Mouse (Mus musculus): ENCODE results near the gene Brip1. TPM values are rescaled to one million over a fixed set of nuclear protein-coding genes. Genes with fewer than 3 reads are reported as not detected.
A peak's percentile ranks its signal among the peaks of the same experiment; 100 is the strongest.
"Not testable (repeated sequence)": the region's sequence is repeated elsewhere in the genome, so short reads cannot be mapped to it uniquely, and the experiment has no call there.

Brip1 gene
- total and polyA plus RNA-seq, 2 experiments = 0.17 to 2.0 TPM

DNA sequence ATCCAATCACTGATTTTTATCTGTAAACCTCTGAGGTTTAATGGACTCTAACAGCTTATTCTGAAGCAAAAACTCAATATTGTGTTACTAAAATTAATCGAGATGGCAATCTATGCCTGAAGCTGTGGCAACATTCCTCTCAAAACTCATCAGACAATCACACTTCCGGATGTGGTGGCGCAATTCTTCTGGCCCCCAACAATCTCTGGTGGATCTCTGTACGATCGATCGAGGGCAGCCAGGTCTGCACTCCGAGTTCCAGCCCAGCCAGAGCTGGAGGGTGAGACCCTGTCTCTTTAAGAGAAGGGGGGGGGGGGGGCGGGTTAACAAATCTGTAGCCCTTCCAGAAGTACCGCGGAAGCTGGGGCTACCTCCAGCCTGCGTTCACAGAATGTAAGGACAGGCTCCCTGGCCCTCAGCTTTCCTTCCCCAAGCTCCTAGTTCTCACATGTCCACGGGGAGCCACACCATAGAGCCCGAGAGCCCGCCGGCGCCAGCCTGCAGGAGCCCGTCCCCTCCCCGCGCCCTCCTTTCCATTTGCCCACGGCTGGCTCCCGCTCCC is 452 bp downstream of the Brip1 start:
- peak overlapping the region; percentile 83 for H3K27ac ChIP-seq (replicated peaks; ENCODE audit: insufficient read depth, low read depth, low read length)

DNA sequence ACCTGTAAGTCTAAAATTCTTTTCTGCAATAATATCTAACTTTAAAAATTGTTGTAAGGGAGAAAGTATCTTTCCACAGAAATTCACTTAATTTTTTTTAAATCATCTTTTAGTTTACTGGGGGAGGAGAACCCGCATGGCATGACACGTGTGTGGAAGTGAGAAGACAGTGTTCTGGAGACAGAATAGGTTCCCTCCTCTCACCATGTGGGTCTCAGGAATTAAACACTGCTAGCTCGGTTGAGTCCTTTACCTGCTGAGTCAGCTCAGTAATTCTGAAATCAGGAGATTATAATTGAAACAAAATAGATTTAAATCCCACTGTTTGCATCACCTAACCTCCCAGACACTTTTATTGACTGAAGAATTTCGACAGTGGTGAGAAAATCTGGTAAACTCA is 1.3 kb downstream of the Brip1 start:
- no peaks in the 10 kb centered on the region; the same call in 1 of the 2 replicates for H3K79me2 ChIP-seq (ENCODE audit: control insufficient read depth, insufficient read depth, low read length)
- H3K9ac ChIP-seq (ENCODE audit: low read depth, low read length) = no peak overlapping the region
- WGBS = 38% methylated on average over 4 of the region's 4 CpGs
- H3K4me1 ChIP-seq (ENCODE audit: control insufficient read depth, insufficient read depth, low read length) = peaks cover 4% of the 10 kb centered on the region; the same call in 1 of the 2 replicates
- H3K36me3 ChIP-seq (ENCODE audit: control insufficient read depth, insufficient read depth, low read length) = no peaks in the 10 kb centered on the region
- H3K27me3 ChIP-seq (ENCODE audit: control insufficient read depth, insufficient read depth, low read length) = no peaks in the 10 kb centered on the region
- no peak overlapping the region for H3K4me3 ChIP-seq (ENCODE audit: insufficient read depth, low read depth, low read length)
- no peak overlapping the region for H3K27ac ChIP-seq (replicated peaks; ENCODE audit: insufficient read depth, low read depth, low read length)
- peak; percentile 19 for DNase-seq (ENCODE audit: extremely low read depth, low read depth, low spot score)
- TF ChIP-seq POLR2A (IDR thresholded peaks at IDR 0.05; ENCODE audit: extremely low read depth, insufficient read depth, low read length) = no peak
- TF ChIP-seq CTCF (IDR thresholded peaks at IDR 0.05; ENCODE audit: low read depth, low read length) = no peak

More for the DNA sequence above, 452 bp downstream of the Brip1 start:
- Histone ChIP-seq H3K9ac (ENCODE audit: low read depth, low read length) (peak overlapping the region; percentile 42), H3K36me3 (ENCODE audit: control insufficient read depth, insufficient read depth, low read length) (no peaks in the 10 kb centered on the region), H3K4me3 (ENCODE audit: insufficient read depth, low read depth, low read length) (peak overlapping the region; percentile 61), H3K4me1 (ENCODE audit: control insufficient read depth, insufficient read depth, low read length) (peaks cover 4% of the 10 kb centered on the region; the same call in 1 of the 2 replicates), H3K79me2 (ENCODE audit: control insufficient read depth, insufficient read depth, low read length) (no peaks in the 10 kb centered on the region; the same call in 1 of the 2 replicates), H3K27me3 (ENCODE audit: control insufficient read depth, insufficient read depth, low read length) (no peaks in the 10 kb centered on the region)
- under 1% methylated on average over 21 of the region's 21 CpGs for WGBS
- peak; percentile 86 for DNase-seq (ENCODE audit: extremely low read depth, low read depth, low spot score)
- TF ChIP-seq CTCF (IDR thresholded peaks at IDR 0.05; ENCODE audit: low read depth, low read length) (no peak), POLR2A (IDR thresholded peaks at IDR 0.05; ENCODE audit: extremely low read depth, insufficient read depth, low read length) (no peak)

DNA sequence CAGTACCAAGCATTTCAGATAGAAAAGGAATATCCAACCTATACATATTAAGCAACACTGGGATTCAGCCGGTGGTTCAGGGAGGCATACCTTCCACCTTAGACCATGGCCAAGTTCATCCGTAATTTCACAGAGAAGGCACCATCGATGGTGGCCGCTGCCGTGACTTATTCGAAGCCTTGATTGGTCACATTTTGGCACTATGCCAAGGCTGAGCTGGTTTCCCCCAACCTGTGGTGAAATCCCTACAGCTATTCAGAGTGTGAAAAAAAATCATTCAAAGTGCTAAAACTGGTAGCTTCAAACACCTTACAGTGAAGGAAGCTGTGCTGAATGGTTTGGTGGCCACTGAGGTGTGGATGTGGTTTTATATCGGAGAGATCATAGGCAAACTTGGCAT is 15.8 kb downstream of the Brip1 start:
- not testable (repeated sequence) for H3K9ac ChIP-seq (ENCODE audit: low read depth, low read length); DNase-seq (ENCODE audit: extremely low read depth, low read depth, low spot score); H3K4me3 ChIP-seq (ENCODE audit: insufficient read depth, low read depth, low read length); H3K27me3 ChIP-seq (ENCODE audit: control insufficient read depth, insufficient read depth, low read length); H3K27ac ChIP-seq (replicated peaks; ENCODE audit: insufficient read depth, low read depth, low read length); H3K4me1 ChIP-seq (ENCODE audit: control insufficient read depth, insufficient read depth, low read length); H3K36me3 ChIP-seq (ENCODE audit: control insufficient read depth, insufficient read depth, low read length); H3K79me2 ChIP-seq (ENCODE audit: control insufficient read depth, insufficient read depth, low read length)
- WGBS = 76% methylated on average over 7 of the region's 7 CpGs

DNA sequence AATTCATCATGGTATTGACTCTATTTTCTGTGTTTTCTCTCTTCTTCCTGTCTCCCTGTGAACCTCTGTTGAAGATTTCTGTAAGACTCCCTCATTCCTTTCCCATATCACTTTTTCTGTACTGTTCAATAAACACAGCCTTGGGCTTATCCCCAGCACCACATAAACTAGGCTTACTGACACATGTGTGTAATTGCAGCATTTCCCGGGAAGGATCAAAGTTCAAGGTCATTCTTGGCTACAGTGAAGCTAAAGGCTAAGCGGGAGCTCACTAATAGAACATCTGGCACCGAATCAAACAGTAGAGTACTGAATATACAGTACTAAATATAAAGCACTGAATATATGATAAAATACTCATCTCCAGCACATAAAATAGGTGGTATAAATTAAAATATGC is 25.2 kb downstream of the Brip1 start:
- TF ChIP-seq CTCF (IDR thresholded peaks at IDR 0.05; ENCODE audit: low read depth, low read length) = no peak
- Histone ChIP-seq H3K27me3 (ENCODE audit: control insufficient read depth, insufficient read depth, low read length) (no peaks in the 10 kb centered on the region), H3K79me2 (ENCODE audit: control insufficient read depth, insufficient read depth, low read length) (no peaks in the 10 kb centered on the region), H3K4me1 (ENCODE audit: control insufficient read depth, insufficient read depth, low read length) (no peaks in the 10 kb centered on the region), H3K36me3 (ENCODE audit: control insufficient read depth, insufficient read depth, low read length) (no peaks in the 10 kb centered on the region), H3K4me3 (ENCODE audit: insufficient read depth, low read depth, low read length) (no peak overlapping the region), H3K9ac (ENCODE audit: low read depth, low read length) (no peak overlapping the region), H3K27ac (replicated peaks; ENCODE audit: insufficient read depth, low read depth, low read length) (no peak overlapping the region)
- 12% methylated on average over 3 of the region's 3 CpGs for WGBS
- DNase-seq (ENCODE audit: extremely low read depth, low read depth, low spot score) = peak; percentile 83

DNA sequence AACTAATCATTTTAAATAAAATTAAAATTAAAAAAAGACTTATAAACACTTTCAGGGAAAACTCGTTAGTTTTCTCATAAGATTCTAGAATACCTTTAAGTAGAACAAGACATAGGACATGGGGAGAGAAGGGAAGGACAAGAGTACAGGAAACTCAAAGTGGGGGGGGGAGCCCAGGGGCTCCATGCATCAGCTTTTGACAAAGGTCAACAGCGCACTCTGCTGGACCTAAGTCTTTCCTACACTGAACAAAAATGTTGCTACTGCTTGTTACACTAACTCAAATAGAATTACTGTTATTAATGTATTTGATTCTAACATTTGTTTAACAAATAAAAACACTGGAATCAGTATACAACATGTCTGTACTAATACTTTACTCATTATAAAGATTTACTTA is 26.8 kb downstream of the Brip1 start:
- Histone ChIP-seq H3K79me2 (ENCODE audit: control insufficient read depth, insufficient read depth, low read length) (no peaks in the 10 kb centered on the region), H3K4me1 (ENCODE audit: control insufficient read depth, insufficient read depth, low read length) (no peaks in the 10 kb centered on the region), H3K27me3 (ENCODE audit: control insufficient read depth, insufficient read depth, low read length) (no peaks in the 10 kb centered on the region), H3K36me3 (ENCODE audit: control insufficient read depth, insufficient read depth, low read length) (no peaks in the 10 kb centered on the region), H3K27ac (replicated peaks; ENCODE audit: insufficient read depth, low read depth, low read length) (no peak overlapping the region), H3K4me3 (ENCODE audit: insufficient read depth, low read depth, low read length) (no peak overlapping the region), H3K9ac (ENCODE audit: low read depth, low read length) (no peak overlapping the region)
- peak; percentile 65 for TF ChIP-seq CTCF (IDR thresholded peaks at IDR 0.05; ENCODE audit: low read depth, low read length)
- no peak for TF ChIP-seq POLR2A (IDR thresholded peaks at IDR 0.05; ENCODE audit: extremely low read depth, insufficient read depth, low read length)
- peak; percentile 27 for DNase-seq (ENCODE audit: extremely low read depth, low read depth, low spot score)
- WGBS = 79% methylated on average over 2 of the region's 2 CpGs

DNA sequence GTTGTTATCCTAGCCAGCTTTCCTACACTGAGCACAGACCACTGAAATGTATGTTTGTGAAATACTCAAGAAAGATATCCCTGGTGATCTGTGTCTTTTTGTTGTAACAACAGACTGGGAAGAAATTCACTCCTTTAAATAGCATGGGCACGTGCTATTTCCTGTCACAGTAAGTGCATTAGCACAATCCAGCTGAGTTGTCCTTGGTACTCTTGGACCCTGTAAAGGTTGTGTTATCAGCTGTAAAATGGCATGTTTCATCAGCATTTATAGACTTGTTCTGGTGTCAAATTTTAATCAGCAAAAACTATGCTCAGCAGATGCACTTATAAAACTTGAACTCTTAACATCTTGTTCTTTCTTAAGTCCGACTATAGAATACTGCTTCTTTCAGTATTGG is 30.2 kb downstream of the Brip1 start:
- 73% methylated on average over 2 of the region's 2 CpGs for WGBS
- H3K27ac ChIP-seq (replicated peaks; ENCODE audit: insufficient read depth, low read depth, low read length) = no peak overlapping the region
- no peak for TF ChIP-seq POLR2A (IDR thresholded peaks at IDR 0.05; ENCODE audit: extremely low read depth, insufficient read depth, low read length)
- no peak for TF ChIP-seq CTCF (IDR thresholded peaks at IDR 0.05; ENCODE audit: low read depth, low read length)
- H3K36me3 ChIP-seq (ENCODE audit: control insufficient read depth, insufficient read depth, low read length) = no peaks in the 10 kb centered on the region
- no peak overlapping the region for H3K9ac ChIP-seq (ENCODE audit: low read depth, low read length)
- no peaks in the 10 kb centered on the region for H3K4me1 ChIP-seq (ENCODE audit: control insufficient read depth, insufficient read depth, low read length)
- no peaks in the 10 kb centered on the region for H3K79me2 ChIP-seq (ENCODE audit: control insufficient read depth, insufficient read depth, low read length)
- H3K4me3 ChIP-seq (ENCODE audit: insufficient read depth, low read depth, low read length) = no peak overlapping the region
- H3K27me3 ChIP-seq (ENCODE audit: control insufficient read depth, insufficient read depth, low read length) = no peaks in the 10 kb centered on the region
- DNase-seq (ENCODE audit: extremely low read depth, low read depth, low spot score) = no peak
